Mouse (Mus musculus) retina, embryonic 14.5 days (tissue): ENCODE data around the gene Mmp9.
A peak's percentile ranks its signal among the peaks of the same experiment; 100 is the strongest.

Experiments
- DNase-seq: peaks from one replicate; pipeline ENCODE4 v3.0.0-alpha.2; 2015; ENCODE audit warnings: low spot score

The Mmp9 gene

GRCm38 (mm10) chr2:164956195-164956594, 15.6 kb downstream of the Mmp9 start:
- no peak for DNase-seq

- no peak for DNase-seq
These were observed 17.2 kb downstream of the Mmp9 start for GRCm38 (mm10) chr2:164957548-164958315.

- peak; percentile 84 for DNase-seq
These were observed 20.3 kb downstream of the Mmp9 start, which contains the start of gene Slc12a5 for GRCm38 (mm10) chr2:164960716-164961441. TSS of gene Slc12a5 (plus strand) at chr2:164960802.

GRCm38 (mm10) chr2:164961506-164962182, 21.1 kb downstream of the Mmp9 start:
- peak; percentile 83 for DNase-seq

GRCm38 (mm10) chr2:164962183-164962580, 21.6 kb downstream of the Mmp9 start:
- no peak for DNase-seq

- DNase-seq: no peak
These were observed 23.8 kb downstream of the Mmp9 start for GRCm38 (mm10) chr2:164964242-164964894.

GRCm38 (mm10) chr2:164964981-164965380, 24.4 kb downstream of the Mmp9 start:
- no peak for DNase-seq

GRCm38 (mm10) chr2:164966381-164966780, 25.8 kb downstream of the Mmp9 start:
- peak; percentile 79 for DNase-seq

- no peak for DNase-seq
These were observed 26.6 kb downstream of the Mmp9 start for GRCm38 (mm10) chr2:164967193-164967592.

GRCm38 (mm10) chr2:164967761-164968440, 27.3 kb downstream of the Mmp9 start:
- DNase-seq: peak; percentile 46

- peak; percentile 80 for DNase-seq
These were observed 27.9 kb downstream of the Mmp9 start for GRCm38 (mm10) chr2:164968451-164968851.

- DNase-seq: no peak
These were observed 28.8 kb downstream of the Mmp9 start for GRCm38 (mm10) chr2:164969348-164969781.

- peak; percentile 65 for DNase-seq
These were observed 30.1 kb downstream of the Mmp9 start for GRCm38 (mm10) chr2:164970631-164971196.

- DNase-seq: no peak
These were observed 32.1 kb downstream of the Mmp9 start for GRCm38 (mm10) chr2:164972646-164973045.

- DNase-seq: no peak
These were observed 35.0 kb downstream of the Mmp9 start for GRCm38 (mm10) chr2:164975611-164976010.

- DNase-seq: peak; percentile 77
These were observed 39.2 kb downstream of the Mmp9 start for GRCm38 (mm10) chr2:164979749-164980148.

- no peak for DNase-seq
These were observed 45.4 kb downstream of the Mmp9 start for GRCm38 (mm10) chr2:164985962-164986361.

GRCm38 (mm10) chr2:164986371-164987027, 45.9 kb downstream of the Mmp9 start:
- no peak for DNase-seq

GRCm38 (mm10) chr2:164988777-164989176, 48.2 kb downstream of the Mmp9 start:
- DNase-seq: no peak

- DNase-seq: peak; percentile 58
These were observed 50.5 kb downstream of the Mmp9 start for GRCm38 (mm10) chr2:164991111-164991510.

GRCm38 (mm10) chr2:164991808-164992207, 51.2 kb downstream of the Mmp9 start:
- peak; percentile 19 for DNase-seq
